Mouse (Mus musculus): ENCODE measurements around the gene Slc7a1.

Slc7a1 gene

GRCm38 (mm10) chr5:148392831-148393230 is 6.9 kb downstream of the Slc7a1 start:
- no peak for DNase-seq (ENCODE audit: low spot score in 2 of 2)

- DNase-seq (ENCODE audit: low spot score in 2 of 2) = no peak
Observed at GRCm38 (mm10) chr5:148389007-148389970, 10.4 kb downstream of the Slc7a1 start.

GRCm38 (mm10) chr5:148388251-148389006 is 11.3 kb downstream of the Slc7a1 start:
- DNase-seq (ENCODE audit: low spot score in 2 of 2) = peak; percentile 24 to 27

GRCm38 (mm10) chr5:148387820-148388219 is 11.9 kb downstream of the Slc7a1 start:
- no peak for DNase-seq (ENCODE audit: low spot score in 2 of 2)

- DNase-seq (ENCODE audit: low spot score in 2 of 2) = peak in 1 of 2 experiments; percentile 14
Observed at GRCm38 (mm10) chr5:148386471-148386870, 13.2 kb downstream of the Slc7a1 start.

GRCm38 (mm10) chr5:148384501-148385055 is 15.1 kb downstream of the Slc7a1 start:
- no peak for DNase-seq (ENCODE audit: low spot score in 2 of 2)

- DNase-seq (ENCODE audit: low spot score in 2 of 2) = no peak
Observed at GRCm38 (mm10) chr5:148383841-148384500, 15.7 kb downstream of the Slc7a1 start.

GRCm38 (mm10) chr5:148381083-148381482 is 18.6 kb downstream of the Slc7a1 start:
- DNase-seq (ENCODE audit: low spot score in 2 of 2) = no peak

GRCm38 (mm10) chr5:148380246-148380504 is 19.5 kb downstream of the Slc7a1 start:
- DNase-seq (ENCODE audit: low spot score in 2 of 2) = no peak

GRCm38 (mm10) chr5:148379455-148380245 is 20.1 kb downstream of the Slc7a1 start:
- peak; percentile 57 to 66 for DNase-seq (ENCODE audit: low spot score in 2 of 2)

- DNase-seq (ENCODE audit: low spot score in 2 of 2) = no peak
Observed at GRCm38 (mm10) chr5:148378707-148379106, 21.0 kb downstream of the Slc7a1 start.

- no peak for DNase-seq (ENCODE audit: low spot score in 2 of 2)
Observed at GRCm38 (mm10) chr5:148378232-148378508, 21.5 kb downstream of the Slc7a1 start.

- DNase-seq (ENCODE audit: low spot score in 2 of 2) = no peak
Observed at GRCm38 (mm10) chr5:148377439-148378231, 22.1 kb downstream of the Slc7a1 start.

- no peak for DNase-seq (ENCODE audit: low spot score in 2 of 2)
Observed at GRCm38 (mm10) chr5:148376358-148376757, 23.3 kb downstream of the Slc7a1 start.

GRCm38 (mm10) chr5:148375480-148375879 is 24.2 kb downstream of the Slc7a1 start:
- DNase-seq (ENCODE audit: low spot score in 2 of 2) = no peak

- DNase-seq (ENCODE audit: low spot score in 2 of 2) = no peak
Observed at GRCm38 (mm10) chr5:148373092-148373685, 26.5 kb downstream of the Slc7a1 start.

GRCm38 (mm10) chr5:148372005-148372917 is 27.4 kb downstream of the Slc7a1 start:
- no peak for DNase-seq (ENCODE audit: low spot score in 2 of 2)

- no peak for DNase-seq (ENCODE audit: low spot score in 2 of 2)
Observed at GRCm38 (mm10) chr5:148371375-148371774, 28.3 kb downstream of the Slc7a1 start.

- peak in 1 of 2 experiments; percentile 64 for DNase-seq (ENCODE audit: low spot score in 2 of 2)
Observed at GRCm38 (mm10) chr5:148370624-148371023, 29.1 kb downstream of the Slc7a1 start.

All from thymus, postnatal 10 days (tissue).